Mouse (Mus musculus): Measurements from ENCODE around the gene Setd5.

The Setd5 gene

GRCm38 (mm10) chr6:113133360-113133759 lies 56.2 kb downstream of the Setd5 start:
- DNase-seq (ENCODE audit: low read depth, low spot score): no peak

- no peak for DNase-seq (ENCODE audit: low read depth, low spot score)
These were observed 64.4 kb downstream of the Setd5 start for GRCm38 (mm10) chr6:113141389-113142094.

GRCm38 (mm10) chr6:113144764-113145163 lies 67.6 kb downstream of the Setd5 start:
- DNase-seq (ENCODE audit: low read depth, low spot score): no peak

GRCm38 (mm10) chr6:113145249-113145648 lies 68.1 kb downstream of the Setd5 start:
- DNase-seq (ENCODE audit: low read depth, low spot score): no peak

GRCm38 (mm10) chr6:113154071-113154470 lies 76.9 kb downstream of the Setd5 start:
- DNase-seq (ENCODE audit: low read depth, low spot score): no peak

GRCm38 (mm10) chr6:113154886-113155285 lies 77.7 kb downstream of the Setd5 start:
- DNase-seq (ENCODE audit: low read depth, low spot score): no peak

GRCm38 (mm10) chr6:113156064-113156463 lies 78.9 kb downstream of the Setd5 start:
- DNase-seq (ENCODE audit: low read depth, low spot score): no peak

GRCm38 (mm10) chr6:113160106-113160505 lies 82.9 kb downstream of the Setd5 start:
- no peak for DNase-seq (ENCODE audit: low read depth, low spot score)

GRCm38 (mm10) chr6:113161982-113162381 lies 84.8 kb downstream of the Setd5 start:
- DNase-seq (ENCODE audit: low read depth, low spot score): no peak

- no peak for DNase-seq (ENCODE audit: low read depth, low spot score)
These were observed 86.3 kb downstream of the Setd5 start for GRCm38 (mm10) chr6:113163513-113163912.

- no peak for DNase-seq (ENCODE audit: low read depth, low spot score)
These were observed 89.6 kb downstream of the Setd5 start for GRCm38 (mm10) chr6:113166661-113167251.

- no peak for DNase-seq (ENCODE audit: low read depth, low spot score)
These were observed 91.3 kb downstream of the Setd5 start for GRCm38 (mm10) chr6:113168316-113168975.

- DNase-seq (ENCODE audit: low read depth, low spot score): no peak
These were observed 92.7 kb downstream of the Setd5 start for GRCm38 (mm10) chr6:113169852-113170251.

- DNase-seq (ENCODE audit: low read depth, low spot score): no peak
These were observed 93.5 kb downstream of the Setd5 start for GRCm38 (mm10) chr6:113170651-113171050.

- DNase-seq (ENCODE audit: low read depth, low spot score): no peak
These were observed 94.8 kb downstream of the Setd5 start for GRCm38 (mm10) chr6:113172011-113172410.

GRCm38 (mm10) chr6:113172568-113172967 lies 95.4 kb downstream of the Setd5 start:
- peak; percentile 36 for DNase-seq (ENCODE audit: low read depth, low spot score)

GRCm38 (mm10) chr6:113175469-113175868 lies 98.3 kb downstream of the Setd5 start:
- no peak for DNase-seq (ENCODE audit: low read depth, low spot score)

GRCm38 (mm10) chr6:113176613-113177012 lies 99.4 kb downstream of the Setd5 start:
- DNase-seq (ENCODE audit: low read depth, low spot score): no peak

GRCm38 (mm10) chr6:113178286-113179194 lies 101.4 kb downstream of the Setd5 start:
- no peak for DNase-seq (ENCODE audit: low read depth, low spot score)

GRCm38 (mm10) chr6:113179195-113179733 lies 102.1 kb downstream of the Setd5 start:
- DNase-seq (ENCODE audit: low read depth, low spot score): no peak

GRCm38 (mm10) chr6:113184163-113184562 lies 107.0 kb downstream of the Setd5 start:
- DNase-seq (ENCODE audit: low read depth, low spot score): no peak

Measured in c-Kit-negative CD71-positive TER-119-positive erythroid progenitor cells, embryonic 14.5 days (primary cell).